Mouse (Mus musculus): ENCODE measurements around the gene Ahdc1.

- TF ChIP-seq POLR2A (IDR thresholded peaks at IDR 0.05; ENCODE audit: borderline replicate concordance, control insufficient read depth, low read depth, low read length) (no peak), CTCF (IDR thresholded peaks at IDR 0.05; ENCODE audit: control insufficient read depth, insufficient read depth, low read length) (no peak)
Measured at GRCm38 (mm10) chr4:133108481-133109334, 97.6 kb downstream of the Ahdc1 start.
